Mouse (Mus musculus): ENCODE measurements around the gene Elmo1. TPM values are rescaled to one million over a fixed set of nuclear protein-coding genes. Genes with fewer than 3 reads are reported as not detected.

Elmo1 gene
- polyA plus RNA-seq, 1 experiment: not detected

DNA sequence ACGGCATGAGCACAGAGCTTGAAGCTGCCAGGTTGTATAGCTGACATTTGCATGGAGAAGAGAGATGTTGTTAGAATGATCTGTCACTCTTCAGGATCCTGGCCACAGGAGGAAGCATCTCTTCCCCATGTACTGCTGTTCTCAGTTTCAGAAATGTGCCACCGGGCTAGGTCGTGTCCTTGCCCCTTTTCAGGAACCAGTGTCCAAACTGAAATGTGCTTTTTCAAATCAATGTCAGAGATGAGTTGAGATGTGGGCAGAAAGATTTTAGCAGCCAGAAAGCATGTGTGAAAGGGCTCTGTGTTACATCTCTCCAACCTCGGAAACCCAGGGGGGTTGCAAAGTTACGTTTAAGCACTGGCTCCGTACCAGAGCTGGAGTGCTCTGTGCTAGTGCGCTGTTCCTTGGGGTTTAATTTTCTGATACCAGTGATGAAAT, 383.3 kb downstream of the Elmo1 start:
- TF ChIP-seq GATA1 (IDR thresholded peaks at IDR 0.05; ENCODE audit: low read length): no peak

DNA sequence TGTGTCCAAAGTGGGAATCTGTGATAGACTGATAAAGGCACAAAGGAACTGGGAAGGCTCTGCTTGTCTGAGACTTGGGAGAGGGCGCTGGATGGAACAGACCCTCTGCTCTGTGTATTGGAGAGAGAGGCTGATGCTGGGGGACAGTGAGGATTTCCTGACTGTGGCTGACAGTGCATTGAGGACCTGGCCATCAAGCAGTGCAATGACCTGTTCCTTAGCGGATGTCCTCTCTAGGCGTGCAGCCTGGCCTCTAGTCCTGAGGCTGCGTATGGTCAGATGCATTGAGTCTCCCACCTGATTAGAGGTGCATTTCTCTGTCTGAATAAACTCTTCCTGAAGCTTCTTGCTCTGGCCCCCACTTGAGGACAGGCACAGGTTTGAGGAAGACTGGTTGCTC, 384.2 kb downstream of the Elmo1 start:
- no peak for TF ChIP-seq GATA1 (IDR thresholded peaks at IDR 0.05; ENCODE audit: low read length)

DNA sequence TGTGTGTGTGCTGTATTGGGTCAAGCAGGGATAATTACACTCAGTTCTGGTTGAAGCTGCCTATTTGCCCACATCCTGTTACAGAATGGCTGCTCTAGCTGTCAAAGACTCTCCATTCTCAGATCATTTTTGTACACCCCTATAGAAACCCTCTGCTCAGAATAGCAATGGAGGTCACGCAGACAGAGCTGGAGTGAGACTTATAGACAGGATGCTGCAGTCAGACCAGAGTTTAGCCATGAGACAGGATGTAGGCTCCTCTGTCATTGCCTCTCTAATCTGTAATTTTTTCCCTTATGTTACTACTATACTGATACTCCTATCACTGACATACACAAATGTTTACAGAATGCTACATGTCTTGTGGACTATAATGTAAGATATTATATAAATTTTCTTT, 391.4 kb downstream of the Elmo1 start:
- no peak for TF ChIP-seq GATA1 (IDR thresholded peaks at IDR 0.05; ENCODE audit: low read length)

DNA sequence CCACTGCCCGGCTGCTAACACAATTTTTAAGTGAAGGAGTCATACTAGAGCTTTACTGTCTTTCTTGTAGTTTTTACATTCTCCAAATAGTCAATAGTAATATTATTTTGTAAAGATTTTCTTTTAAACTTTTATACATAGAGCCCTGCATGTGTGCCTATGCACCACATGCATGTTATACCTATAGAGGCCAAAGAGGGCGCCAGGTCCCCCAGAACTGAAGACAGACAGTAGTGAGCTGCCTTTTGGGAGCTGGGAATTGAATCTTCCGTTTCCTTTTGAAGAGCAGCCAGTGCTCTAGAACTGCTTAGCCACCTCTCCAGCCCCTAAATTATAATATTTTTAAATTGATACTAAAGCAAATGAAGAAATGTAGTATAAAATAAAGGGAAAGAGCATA, 398.7 kb downstream of the Elmo1 start:
- TF ChIP-seq GATA1 (IDR thresholded peaks at IDR 0.05; ENCODE audit: low read length): no peak

DNA sequence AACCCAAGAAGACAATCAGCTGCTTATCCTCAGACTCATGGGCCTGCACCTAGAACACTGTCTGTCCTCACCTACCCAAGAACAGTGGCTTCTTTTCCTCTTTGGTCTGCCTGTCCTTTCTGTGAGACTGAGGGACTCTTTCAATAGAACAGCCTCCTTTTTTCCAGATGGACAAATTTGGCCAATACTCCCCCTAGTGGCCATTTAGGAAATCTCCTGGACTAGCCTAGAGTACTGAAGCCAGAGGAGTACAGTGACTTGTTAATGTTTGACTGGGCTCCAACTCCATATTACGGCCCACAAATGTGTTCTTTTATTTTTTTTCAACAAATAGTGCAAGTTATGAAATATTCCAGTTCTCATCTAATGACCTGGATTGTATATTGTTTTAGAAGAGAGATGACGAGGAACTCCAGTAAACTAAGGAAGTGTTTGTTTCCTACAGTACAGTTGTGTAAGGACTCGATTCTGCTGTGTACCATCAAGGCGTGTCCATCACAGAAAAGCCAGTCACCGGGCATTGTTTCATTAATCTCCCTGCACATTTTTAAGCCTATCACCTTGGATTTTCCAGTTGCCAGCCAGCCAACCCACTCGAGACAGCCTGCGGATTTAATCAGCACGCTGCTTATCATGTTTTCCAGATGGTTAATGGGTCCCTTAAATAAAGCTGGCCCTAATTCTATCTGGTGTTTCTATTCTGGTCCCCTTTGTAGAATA, 399.5 kb downstream of the Elmo1 start:
- no peak for TF ChIP-seq GATA1 (IDR thresholded peaks at IDR 0.05; ENCODE audit: low read length)

DNA sequence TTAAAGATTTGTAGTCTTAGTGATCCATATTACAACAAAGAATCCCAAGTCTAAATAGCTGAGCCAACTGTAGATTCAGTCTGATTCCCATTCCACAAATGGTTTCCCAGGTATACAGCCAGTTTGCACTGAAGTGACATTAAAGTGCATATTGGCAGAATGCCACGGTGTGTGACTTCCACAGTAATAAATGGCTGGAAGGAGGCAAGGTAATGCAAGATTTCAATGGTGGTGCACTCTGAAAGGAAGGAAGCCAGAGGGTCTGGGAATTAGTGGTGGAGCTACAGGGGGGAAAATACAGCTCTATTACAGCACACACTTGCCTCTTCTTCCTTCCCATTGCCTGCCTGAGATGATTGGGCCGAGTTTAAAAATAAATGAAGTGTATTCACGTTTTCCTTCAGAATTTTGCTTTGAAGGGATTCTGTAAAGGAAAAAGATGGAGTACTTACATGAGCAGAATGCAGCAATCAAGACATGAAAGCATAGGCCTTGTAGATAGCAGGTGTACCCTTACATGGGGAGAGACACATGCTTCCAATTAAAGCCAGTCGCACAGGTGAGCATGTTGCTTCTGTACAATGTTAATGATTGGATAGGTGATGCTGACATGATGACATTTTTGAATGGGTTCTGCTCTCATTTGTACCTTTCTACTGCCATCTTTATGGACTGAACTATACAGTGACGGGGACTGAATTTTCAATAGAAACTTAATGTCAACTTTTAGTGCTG, 400.6 kb downstream of the Elmo1 start:
- TF ChIP-seq GATA1 (IDR thresholded peaks at IDR 0.05; ENCODE audit: low read length): no peak

DNA sequence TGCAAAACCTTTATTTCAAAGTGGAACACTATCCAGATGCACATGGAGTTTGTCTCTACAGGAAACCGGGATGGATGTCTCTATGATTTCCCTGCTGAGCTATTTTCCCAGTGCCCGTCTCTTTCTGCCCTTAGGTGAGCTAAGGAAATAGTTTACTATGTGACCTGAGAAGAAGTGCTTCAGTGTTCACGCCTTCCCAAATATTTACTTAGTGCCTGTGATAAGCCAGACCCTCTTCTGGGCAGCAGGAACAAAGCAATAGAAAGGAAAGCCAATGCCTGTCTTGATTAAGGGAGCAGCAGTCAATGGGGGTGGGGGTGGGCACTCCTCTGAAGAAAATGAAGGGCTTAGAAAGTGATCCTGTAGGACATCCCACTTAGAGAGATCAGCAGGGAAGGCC, 401.3 kb downstream of the Elmo1 start:
- TF ChIP-seq GATA1 (IDR thresholded peaks at IDR 0.05; ENCODE audit: low read length): no peak

DNA sequence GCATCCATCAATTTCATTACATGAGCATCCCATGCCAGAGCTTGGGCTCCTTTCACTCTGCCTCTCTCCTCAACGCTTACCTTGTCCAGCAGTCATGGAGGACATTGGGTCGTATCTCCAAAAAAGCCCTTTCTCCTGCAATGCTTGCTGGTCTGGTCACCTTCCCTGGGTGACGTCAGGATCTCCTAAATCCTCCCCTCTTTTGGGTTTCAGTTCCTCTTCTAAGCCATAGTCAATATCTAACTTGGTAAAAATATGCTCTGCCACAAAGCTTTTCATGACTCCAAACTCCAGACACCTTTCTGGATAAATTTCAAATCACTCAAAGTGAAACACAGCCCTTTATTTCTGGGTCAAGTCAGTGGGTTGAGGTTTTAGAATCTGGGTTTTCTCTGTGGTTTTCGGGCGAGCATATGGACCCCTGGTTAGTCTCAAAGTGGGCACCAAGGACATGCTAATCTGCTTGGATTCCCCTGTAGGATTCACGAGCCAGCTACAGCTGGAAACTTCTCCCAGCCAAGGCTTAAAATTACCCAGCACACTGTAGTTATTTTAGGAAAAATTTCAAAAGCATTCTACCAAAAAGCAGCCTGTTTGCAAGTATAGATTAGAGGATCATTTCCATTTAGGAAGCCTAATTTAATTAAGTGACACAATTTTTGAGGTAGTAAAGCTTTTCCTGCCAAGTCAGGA, 403.8 kb downstream of the Elmo1 start:
- no peak for TF ChIP-seq GATA1 (IDR thresholded peaks at IDR 0.05; ENCODE audit: low read length)

DNA sequence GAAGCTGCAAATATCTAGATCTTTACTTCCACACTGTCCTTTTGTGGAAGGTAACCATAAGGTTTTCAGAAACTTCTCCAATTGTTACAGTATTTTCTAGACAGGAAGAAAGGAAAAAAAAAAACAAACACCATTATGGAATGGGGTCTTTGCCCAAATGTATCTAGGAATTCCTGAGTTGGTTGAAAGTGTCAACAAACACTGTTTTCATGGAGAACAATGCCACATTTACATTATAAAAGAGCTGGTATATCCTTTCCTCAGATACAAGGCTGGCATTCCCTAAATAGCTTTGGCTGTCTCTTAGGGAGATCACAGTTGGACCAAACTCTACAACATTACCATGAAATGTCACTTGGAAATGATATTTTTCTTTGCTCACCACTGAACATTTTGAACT, 411.5 kb downstream of the Elmo1 start:
- no peak for TF ChIP-seq GATA1 (IDR thresholded peaks at IDR 0.05; ENCODE audit: low read length)

DNA sequence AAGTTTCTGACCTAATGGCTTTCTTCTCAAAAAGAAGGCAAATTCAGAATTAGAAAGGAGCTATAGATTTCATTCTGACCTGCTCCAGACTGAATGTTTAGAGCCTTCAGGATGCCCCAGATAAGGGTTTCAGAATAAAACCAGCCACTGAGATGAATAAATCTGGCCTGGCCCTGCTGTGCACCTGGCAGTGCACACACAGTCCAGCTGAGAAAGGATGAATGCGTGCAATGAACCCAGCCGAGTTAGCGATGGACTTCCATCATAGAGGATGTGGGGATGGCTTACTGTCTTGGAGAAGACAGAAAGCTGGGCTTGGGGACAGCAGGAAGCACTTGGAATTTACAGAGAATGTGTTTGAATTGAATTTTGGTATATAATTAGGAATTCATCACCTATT, 413.0 kb downstream of the Elmo1 start:
- TF ChIP-seq GATA1 (IDR thresholded peaks at IDR 0.05; ENCODE audit: low read length): no peak

DNA sequence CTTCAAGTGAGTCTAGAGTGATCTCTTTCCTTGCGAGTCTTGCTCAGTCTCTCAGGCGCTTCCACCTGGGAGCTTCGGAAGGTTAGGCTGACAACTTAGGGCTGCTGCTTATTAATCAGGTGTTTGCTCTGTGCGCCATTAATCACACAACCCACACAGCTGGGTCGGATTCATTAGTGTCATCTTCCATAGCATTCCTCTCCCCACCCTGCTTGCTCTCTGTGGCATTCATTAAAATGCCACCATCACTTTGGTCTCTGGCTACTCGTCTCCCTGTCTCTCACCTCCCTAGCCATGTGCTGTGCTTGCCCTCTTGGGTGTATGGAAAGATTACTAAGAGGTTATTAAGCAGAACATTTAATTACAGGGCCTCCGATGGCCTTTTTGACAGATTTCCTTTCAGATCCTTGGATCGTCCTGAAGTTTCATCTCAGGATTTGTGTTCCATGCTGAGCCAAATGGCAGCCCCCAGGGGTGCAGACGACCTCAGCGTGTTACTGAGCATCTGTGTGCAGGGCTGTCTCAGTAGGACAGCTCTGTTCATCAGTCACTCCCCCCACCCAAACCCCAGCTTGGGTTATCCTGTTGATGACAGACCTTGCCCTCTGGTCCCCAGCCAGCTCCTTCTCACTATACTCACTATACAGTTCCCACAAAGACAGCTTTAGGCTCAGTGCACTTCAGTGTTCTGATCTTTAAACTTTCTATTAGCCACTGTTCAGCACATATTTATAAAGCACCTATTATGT, 417.2 kb downstream of the Elmo1 start:
- no peak for TF ChIP-seq GATA1 (IDR thresholded peaks at IDR 0.05; ENCODE audit: low read length)

DNA sequence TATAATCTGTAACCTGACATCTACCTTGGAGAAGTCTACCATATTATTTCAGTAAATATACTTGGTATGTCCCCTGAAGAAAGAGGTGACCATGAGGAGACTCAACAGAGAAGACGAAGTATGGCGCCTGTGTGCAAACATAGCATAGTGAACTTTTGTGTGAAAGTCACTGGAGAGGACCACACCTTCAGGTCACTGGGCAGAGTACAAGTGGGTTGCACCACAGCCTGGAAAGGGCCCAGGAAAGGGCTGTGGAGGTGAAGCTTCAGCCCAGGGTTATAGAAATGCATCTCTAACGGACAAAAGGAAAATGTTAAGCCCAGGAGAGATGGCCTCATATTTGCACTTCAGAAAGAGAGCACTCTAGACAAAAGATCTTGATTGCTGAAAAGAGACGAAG, 420.6 kb downstream of the Elmo1 start:
- TF ChIP-seq GATA1 (IDR thresholded peaks at IDR 0.05; ENCODE audit: low read length): no peak

DNA sequence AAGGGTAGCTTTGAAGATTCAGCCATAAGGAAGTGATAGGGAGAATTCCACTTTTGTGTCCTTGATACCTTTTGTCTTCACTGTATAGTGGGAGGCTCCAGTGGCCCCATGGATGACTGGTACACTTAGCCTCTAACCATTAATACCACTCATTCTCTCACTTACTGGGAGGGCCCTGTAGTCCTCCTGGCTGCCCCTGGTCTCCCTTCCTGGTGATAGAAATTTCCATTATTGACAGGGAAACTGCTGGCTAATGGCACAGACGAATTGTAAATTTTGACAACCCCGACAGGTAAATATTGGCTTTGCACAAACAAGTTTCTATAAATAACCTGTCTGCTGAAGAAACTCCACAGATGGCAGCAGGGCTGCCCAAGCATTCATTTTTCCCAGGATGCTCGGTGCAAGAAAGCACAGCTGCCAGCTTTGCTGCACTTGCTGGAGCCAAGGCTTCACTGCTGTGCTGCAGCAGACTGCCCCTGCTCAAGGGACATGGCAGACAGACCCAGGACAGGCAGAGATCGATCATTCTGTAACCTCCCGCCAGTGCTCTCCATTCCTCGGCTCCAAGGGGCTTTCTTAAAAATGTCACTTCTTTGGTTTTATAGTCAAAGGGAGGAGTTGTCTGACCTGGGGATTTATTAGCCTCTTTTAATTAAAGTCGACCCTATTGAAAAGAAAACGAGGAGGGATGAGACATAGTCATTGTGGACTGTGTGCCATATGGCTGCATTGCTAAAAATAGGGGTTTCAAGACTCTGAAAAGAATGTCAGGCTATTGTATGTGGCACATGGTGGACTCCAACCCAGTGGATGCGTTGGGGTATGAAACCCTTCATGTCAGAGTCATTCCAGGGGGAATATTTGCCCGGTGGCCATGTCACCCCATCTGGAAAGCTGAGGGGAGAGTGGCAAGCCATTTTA, 422.2 kb downstream of the Elmo1 start:
- no peak for TF ChIP-seq GATA1 (IDR thresholded peaks at IDR 0.05; ENCODE audit: low read length)

DNA sequence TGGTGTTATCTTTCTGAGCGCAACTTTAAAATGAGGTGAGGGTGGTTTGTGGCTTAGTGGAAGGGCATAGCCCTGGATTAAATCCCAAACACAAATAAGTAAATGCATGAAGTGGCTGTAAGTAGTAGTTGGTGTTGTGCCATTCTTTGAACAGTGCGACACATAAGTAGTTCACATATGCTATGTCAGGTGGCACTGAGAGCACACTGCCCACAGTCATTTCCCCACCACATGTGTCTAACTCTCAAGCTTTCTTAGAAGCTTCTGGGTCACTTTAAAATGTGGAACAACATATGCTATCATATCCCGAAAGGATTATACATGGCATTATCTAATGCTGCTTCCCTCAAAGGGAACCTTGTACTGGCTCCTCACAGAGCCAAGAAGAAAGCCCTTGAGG, 424.3 kb downstream of the Elmo1 start:
- no peak for TF ChIP-seq GATA1 (IDR thresholded peaks at IDR 0.05; ENCODE audit: low read length)

DNA sequence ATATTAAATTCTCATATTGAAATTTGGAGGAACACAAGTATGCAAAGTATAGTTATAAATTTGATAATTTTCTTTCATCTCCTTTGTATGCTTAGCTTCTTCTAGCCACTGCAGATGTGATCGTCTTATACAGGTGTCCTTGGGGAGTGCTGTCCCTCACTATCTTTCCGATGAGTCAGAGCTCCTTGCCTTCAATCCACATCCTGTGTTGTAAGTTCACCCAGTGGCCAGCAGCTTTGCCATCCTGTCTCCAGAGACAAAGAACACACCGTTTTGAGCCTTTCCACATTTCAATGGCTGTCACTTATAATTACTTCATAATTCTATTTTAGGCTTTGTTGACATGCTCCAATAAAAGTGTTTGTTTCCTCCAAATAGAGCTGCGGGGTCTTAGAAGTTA, 425.7 kb downstream of the Elmo1 start:
- no peak for TF ChIP-seq GATA1 (IDR thresholded peaks at IDR 0.05; ENCODE audit: low read length)
